Mouse (Mus musculus): Measurements from ENCODE around the gene Get4.

Gene Get4

DNA sequence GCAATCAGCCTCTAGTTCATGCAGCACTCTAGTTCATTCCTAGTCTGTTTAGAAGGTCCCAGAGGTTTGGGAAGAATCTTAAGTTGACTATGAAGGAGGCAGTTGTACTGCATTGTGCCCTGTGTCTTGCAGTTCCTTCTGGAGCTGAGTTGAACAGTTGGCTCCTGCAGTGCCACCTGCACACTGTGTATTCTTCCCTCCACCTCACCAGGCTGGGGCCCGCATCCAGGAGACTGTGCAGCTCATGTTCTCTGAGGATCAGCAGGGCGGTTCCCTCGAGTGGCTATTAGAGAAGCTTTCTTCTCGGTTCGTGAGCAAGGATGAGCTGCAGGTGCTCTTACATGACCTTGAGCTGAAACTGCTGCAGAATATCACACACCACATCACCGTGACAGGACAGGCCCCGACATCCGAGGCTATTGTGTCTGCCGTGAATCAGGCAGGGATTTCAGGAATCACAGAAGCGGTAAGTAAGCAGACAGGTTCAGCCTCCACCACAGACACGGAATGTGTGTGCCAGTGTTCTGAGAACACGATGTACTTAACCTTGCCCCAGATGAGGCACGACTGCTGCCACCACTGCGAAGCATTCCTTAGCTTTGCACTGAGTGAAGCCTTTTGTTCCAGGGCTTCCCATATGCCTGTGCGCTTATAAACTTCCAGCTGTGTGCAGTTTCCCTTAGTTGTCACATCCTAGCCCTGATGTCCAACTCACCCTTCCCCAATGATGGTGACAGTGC lies 10.9 kb upstream of the Get4 start:
- DNase-seq (ENCODE audit: low spot score in 2 of 2) = no peak

- no peak for DNase-seq (ENCODE audit: low spot score in 2 of 2)
These were observed 8.7 kb upstream of the Get4 start for GRCm38 (mm10) chr5:139243384-139243783.

- DNase-seq (ENCODE audit: low spot score in 2 of 2) = no peak
These were observed 4.4 kb upstream of the Get4 start for GRCm38 (mm10) chr5:139247767-139248166.

DNA sequence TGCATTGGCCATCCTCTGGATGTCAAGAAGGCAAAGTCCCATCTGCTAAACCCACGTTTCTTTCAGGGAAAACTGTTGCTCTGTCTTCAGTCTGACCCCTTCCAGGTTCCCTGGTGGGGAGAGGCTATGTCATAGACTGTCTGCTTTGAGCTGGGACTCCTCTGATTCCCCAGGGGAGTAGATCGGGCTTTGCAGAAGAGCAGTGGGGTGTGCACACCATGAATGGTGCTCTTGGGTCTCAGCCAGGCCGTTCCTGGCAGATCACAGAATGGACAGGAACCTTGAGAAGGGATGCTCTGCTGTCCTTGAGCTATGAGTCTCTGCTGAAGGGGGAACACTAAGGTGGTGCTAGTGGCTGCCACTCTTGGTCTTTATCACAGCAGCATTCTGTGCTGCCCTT lies 3.3 kb upstream of the Get4 start:
- no peak for DNase-seq (ENCODE audit: low spot score in 2 of 2)

- no peak for DNase-seq (ENCODE audit: low spot score in 2 of 2)
These were observed 845 bp upstream of the Get4 start for GRCm38 (mm10) chr5:139251279-139251678.

DNA sequence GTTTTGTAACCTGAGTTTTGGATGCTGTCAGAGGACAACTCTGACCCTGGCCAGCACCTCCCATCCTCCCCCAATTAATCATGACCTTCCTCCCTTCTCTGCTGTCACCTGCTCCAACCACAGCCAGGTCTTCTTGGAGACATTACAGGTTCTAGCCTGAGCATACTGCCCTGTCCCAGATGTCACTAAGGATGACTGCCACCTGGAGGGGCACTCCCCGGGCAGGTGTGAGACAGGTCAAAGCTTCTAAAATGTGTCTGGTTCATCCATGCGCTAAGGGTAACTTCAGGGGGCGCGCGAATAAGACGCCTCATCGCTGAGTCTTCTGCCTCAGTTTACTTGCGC lies 416 bp upstream of the Get4 start:
- DNase-seq (ENCODE audit: low spot score in 2 of 2) = no peak

GRCm38 (mm10) chr5:139252910-139253245 lies 754 bp downstream of the Get4 start:
- peak in 1 of 2 experiments; percentile 30 for DNase-seq (ENCODE audit: low spot score in 2 of 2)

DNA sequence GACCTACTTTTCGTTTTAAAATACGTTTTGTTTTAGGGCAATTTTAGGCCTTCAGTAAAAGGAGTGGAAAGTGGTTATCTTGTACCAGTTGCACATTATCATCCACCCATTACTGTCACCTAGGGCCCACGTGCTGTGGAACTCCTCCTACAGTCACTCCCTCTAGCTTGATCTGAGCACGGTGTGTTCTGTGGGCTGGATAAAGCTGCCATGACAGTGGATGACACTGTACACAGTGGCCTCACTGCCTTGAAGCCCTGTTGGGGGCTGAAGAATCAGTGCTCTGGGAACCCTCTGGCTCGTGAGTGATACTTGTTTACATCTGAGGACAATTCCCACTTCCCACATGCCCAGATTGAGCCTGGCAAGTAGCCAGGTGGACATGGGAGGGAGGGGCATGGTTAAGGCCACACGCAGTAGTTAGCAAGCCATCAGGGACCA lies 1.2 kb downstream of the Get4 start:
- peak; percentile 26 to 32 for DNase-seq (ENCODE audit: low spot score in 2 of 2)

GRCm38 (mm10) chr5:139254938-139255337 lies 2.8 kb downstream of the Get4 start:
- DNase-seq (ENCODE audit: low spot score in 2 of 2) = no peak

DNA sequence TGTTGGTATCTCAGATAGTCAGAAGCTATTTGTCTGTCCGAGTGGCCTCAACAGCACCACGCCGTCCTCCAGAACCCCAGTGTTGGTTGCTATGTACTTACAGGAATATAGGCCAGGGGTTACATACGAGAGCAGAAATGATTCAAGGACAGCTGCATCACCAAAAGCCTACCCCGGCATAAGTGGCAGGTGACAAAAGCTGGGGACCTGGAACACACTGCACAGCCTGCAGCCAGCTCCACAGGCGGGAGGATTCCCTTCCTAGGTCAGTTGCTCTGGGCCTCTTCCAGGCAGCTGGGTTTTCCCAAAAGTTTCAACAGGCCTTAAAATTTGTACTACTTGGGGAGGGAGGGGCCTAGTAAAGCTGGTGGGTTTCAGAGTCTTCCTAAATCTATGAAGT lies 3.7 kb downstream of the Get4 start:
- no peak for DNase-seq (ENCODE audit: low spot score in 2 of 2)

DNA sequence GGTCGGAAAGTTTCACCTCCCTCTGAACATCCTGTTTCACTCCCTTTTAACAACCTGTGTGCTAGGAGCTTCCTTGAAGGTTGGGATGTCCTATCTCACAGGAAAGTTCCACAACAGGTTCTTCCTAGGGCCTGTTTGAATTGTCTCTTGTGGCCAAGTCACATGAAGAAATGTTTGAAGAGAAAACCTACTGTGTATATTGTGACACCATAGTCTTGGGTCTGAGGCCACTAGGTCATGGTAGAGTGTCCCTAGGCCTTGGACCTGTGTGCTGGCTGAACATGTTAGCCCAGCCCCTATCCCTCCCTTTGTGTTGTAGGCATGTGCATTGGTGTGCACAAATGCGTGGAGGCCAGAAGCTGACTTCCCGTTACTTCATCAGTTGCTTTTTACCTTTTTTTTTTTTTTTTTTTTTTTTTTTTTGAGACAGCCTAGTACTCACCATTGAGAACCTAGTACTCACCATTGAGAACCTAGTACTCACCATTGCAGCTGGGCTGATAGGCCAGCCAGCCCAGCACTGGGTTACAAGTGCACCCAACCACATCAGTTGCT lies 4.2 kb downstream of the Get4 start:
- DNase-seq (ENCODE audit: low spot score in 2 of 2) = no peak

GRCm38 (mm10) chr5:139257265-139257664 lies 5.1 kb downstream of the Get4 start:
- no peak for DNase-seq (ENCODE audit: low spot score in 2 of 2)

DNA sequence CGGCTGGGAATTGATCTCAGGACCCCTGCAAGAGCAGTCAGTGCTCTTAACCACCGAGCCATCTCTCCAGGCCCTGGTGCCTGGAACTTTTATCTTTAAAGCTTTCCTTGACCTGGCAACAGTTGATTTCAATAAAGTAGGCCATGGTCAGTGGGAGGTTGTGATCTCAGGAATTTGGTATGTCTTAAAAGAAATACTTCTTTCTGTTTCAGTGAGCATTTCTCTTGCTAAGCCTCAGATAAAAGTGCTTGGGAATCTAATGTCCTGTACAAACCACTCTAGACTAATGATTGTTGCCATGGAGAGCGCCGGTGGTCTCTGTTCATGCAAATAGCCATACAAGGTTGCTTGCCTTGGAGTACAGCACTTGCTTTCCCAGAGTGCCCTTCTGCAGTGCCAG lies 5.7 kb downstream of the Get4 start:
- no peak for DNase-seq (ENCODE audit: low spot score in 2 of 2)

- DNase-seq (ENCODE audit: low spot score in 2 of 2) = no peak
These were observed 6.4 kb downstream of the Get4 start for GRCm38 (mm10) chr5:139258371-139259035.

DNA sequence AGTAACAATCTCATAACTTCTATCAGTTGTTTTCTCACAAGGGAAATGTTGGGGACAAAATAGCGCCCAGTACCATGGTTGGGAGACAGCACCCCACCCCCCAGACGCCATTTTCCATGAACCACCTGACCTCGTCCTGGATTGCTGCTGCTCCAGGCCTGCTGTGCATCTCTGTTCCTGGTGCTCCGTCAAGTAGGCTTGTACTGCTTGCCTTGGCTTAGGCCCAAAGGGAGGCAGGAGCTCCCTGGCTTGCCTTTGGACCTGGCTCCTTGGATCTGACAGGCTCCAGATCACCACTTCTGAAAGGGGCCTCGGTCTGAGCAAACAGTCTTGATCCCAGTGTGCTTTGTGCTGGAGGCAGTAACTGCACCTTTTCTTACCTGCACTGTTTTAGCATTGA lies 7.7 kb downstream of the Get4 start:
- DNase-seq (ENCODE audit: low spot score in 2 of 2) = no peak

DNA sequence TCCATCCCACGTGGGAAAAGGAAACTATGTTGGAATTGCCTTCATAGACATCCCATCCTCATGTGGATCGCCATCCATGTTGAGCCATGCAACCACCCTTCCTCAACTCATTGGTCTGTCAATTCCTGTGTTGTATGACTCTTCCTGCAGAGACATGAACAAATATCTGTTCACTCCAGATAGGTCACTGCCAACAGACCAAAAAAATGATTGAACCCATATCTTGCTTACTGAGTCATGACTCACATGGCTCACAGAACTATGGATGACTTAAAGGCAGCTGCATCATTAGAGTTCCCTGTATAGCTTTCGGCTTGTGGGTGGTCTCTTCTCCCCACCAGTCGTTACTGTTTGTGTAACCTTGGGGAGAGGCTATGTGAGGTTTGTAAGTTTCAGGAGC lies 9.3 kb downstream of the Get4 start:
- no peak for DNase-seq (ENCODE audit: low spot score in 2 of 2)

DNA sequence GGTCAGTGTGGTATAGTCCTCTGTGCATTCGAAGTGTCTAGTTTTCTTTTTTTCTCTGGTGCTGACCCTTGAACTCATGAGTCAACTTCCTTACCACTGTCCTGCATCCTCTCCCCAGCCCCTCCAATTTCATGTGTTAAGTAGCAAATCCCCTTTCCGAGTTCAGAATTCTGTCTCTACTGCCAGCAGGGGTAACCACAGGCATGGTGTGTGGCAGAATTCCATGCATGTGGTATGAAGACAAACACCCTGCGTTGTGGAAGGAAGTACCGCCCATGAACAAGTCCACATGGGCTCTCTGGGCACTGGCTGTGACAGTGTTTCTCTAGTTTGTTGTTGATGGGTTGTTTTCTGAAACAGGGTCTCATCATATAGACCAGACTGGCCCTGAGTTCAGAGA lies 15.5 kb downstream of the Get4 start:
- DNase-seq (ENCODE audit: low spot score in 2 of 2) = no peak

- no peak for DNase-seq (ENCODE audit: low spot score in 2 of 2)
These were observed 18.8 kb downstream of the Get4 start for GRCm38 (mm10) chr5:139270806-139271521.

GRCm38 (mm10) chr5:139271994-139272554 lies 19.9 kb downstream of the Get4 start:
- DNase-seq (ENCODE audit: low spot score in 2 of 2) = no peak

DNA sequence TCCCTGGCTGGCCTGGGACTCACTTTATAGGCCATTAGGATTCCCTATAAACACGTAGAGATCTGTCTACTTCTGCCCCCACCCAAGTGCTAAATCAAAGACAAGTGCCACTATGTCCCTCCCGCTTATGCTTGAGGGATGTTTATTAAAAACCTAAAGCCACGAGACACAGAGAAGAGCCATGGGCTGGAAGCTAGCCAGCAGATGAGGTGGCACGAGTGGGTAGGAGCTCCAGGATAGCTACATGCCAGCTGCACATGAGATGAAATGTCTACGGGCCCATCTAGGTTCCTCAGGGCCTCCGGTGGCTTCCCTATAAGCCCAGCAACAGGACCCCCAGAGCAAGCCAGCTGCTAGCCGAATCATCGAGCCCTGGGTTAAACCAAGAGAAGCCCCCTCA lies 25.2 kb downstream of the Get4 start:
- no peak for DNase-seq (ENCODE audit: low spot score in 2 of 2)

DNA sequence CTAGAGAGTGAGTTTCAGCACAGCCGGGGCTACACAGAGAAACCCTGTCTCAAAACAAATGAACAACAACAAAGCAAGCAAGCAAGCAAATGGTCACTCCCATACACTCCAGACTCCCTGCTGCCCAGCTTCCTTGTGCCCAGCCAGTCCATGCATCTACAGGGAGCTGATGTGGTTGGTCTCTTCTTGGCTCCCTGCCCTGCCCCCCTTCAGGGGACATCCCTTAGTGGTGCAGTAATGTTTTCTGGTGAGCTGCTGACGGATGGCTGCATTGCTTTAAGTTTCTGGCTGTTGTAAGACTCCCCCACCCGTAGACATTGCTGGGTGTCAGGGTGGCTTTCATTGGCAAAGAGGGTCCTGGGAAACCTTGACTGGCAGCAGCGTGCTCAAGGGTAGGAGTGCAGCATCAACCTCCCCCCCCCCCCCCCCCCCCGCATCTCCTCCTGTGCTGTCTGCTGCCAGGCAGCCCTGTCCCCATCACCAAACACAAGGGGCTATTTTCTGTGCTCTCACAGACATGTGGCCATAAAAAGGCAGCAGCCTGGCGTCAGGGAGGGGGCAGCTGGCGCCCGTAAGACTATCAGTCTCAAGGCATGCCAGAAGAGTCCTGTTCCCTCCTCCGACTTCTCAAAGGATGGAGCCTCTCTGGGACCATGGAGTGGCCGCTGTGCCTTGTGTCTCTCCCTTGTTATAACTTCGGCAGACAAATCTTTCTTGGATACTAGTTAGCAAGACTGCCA lies 29.4 kb downstream of the Get4 start:
- DNase-seq (ENCODE audit: low spot score in 2 of 2) = no peak

- peak; percentile 78 to 84 for DNase-seq (ENCODE audit: low spot score in 2 of 2)
These were observed 30.1 kb downstream of the Get4 start for GRCm38 (mm10) chr5:139282191-139282590.

Measured in natural killer cell, adult 2 months (primary cell).